Mouse (Mus musculus): ENCODE data around the gene Ctbp2. TPM values are rescaled to one million over a fixed set of nuclear protein-coding genes. Genes with fewer than 3 reads are reported as not detected.

The Ctbp2 gene
- polyA plus RNA-seq, 1 experiment from 2014 or later, result 60.6 TPM

Other genes starting within 250 kb of the Ctbp2 start
- 10.3 and 11.2 TPM in 2 replicates for gene Zranb1, start 193.2 kb downstream of the Ctbp2 start, polyA plus RNA-seq (2016; fragmentation: Nextera tagmentation; extraction: Ambion mirVana)
- gene Fgfr2, start 1.0 kb downstream of the Ctbp2 start, polyA plus RNA-seq (2016; fragmentation: Nextera tagmentation; extraction: Ambion mirVana), result 33.6 and 34.1 TPM in 2 replicates